Mouse (Mus musculus) cerebellum, postnatal 4 days (tissue): ENCODE results near the gene Pgs1.

ENCODE experiments used
- DNase-seq, 2 experiments: peaks; one replicate each; pipeline ENCODE4 v3.0.0; 2022; ENCODE audit warnings: low spot score in 2 of 2, mixed read lengths in 1 of 2

Gene Pgs1

DNA sequence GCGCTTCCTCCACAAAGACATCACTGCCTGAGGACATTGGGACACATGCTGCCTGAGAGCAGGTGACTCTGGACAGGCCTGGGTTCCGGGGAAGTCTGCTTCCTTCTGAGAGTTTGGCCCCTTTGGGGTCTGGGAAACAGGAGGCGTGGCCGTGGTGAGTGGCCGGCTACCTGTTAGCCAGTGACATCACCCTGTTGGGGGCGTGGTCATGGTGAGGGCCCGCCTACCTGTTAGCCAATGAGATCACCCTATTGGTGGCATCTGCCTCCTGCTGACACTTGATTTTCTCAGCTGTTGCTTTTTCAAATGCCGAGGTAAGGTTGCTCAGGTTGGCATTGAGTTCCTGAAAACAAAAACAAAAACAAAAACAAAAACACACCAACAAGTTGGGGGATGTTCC is 63.5 kb downstream of the Pgs1 start:
- no peak for DNase-seq

DNA sequence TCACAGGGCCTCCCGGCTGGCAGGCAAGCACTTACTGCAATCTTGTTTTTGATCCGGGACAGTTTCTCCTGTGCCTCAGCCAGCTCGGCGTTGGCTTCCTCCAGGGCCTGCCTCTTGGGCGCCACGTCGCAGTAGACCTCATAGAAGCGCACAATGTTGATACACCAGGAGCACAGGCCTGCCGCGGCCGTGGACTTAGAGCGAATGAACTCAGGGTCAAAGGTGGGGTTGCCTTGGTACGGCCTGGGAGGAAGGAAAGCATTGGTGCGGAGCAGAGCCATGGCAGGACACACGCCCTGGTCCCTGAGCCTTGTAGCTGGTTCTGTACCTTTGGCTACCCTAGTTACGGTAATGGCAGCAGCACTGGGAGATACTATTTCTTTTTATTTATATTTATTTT is 64.1 kb downstream of the Pgs1 start:
- no peak for DNase-seq

DNA sequence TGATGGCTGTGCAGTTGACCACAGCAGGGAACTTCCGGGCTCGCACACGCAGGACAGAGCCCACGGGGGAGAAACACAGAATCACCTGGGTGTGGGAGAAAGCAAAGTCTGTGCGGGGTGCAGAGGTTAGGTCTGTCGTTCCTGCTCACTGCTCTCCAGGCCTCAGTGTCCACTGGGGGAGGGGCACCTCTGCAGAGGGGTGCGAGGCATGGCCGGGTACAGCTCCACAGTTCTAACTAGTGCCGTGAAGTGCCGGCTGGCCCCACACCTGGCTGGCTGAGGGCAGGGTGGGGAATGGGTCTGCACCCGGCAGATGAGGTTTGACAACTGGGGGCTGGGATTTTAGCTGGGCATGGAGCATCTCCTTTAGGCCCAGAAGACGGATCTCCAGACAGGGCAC is 72.3 kb downstream of the Pgs1 start:
- no peak for DNase-seq

DNA sequence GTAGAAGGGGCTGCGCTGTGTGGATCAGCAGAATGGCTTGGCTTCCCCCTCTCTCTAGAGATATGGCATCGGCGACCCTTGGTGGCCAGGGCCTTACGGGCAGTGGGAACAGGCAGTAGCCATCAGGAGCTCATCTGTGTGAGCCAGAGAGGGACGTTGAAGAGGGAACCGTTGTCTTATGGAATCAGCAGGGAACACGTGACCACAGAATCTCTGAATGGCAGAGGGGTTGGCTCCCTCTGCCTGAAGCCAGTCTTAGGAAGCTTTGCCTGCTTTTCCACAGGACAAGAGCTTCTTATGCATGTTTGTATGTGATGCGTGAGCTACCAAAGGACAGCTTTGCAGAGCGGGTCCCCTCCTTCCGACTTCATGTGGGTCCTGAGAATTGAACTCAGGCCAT is 72.8 kb downstream of the Pgs1 start:
- DNase-seq = no peak

DNA sequence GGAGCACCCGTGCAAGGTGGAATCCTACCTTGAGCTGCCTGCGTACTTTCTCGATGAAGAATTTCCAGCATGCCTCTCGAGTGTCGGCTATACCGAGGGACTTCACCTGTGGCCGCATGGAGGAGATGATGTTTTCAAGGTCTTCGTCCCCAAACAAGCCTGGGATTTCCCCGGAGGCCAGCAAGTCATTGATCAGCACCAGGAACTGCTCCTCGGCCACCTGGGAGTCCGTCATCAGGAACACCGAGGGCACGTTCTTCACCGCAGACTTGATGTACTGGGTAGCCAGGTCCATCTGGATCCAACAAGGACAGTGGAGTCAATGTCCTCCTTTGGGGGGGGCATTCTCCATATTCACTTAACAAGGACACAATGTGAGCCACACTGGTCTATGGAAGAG is 73.9 kb downstream of the Pgs1 start:
- no peak for DNase-seq

DNA sequence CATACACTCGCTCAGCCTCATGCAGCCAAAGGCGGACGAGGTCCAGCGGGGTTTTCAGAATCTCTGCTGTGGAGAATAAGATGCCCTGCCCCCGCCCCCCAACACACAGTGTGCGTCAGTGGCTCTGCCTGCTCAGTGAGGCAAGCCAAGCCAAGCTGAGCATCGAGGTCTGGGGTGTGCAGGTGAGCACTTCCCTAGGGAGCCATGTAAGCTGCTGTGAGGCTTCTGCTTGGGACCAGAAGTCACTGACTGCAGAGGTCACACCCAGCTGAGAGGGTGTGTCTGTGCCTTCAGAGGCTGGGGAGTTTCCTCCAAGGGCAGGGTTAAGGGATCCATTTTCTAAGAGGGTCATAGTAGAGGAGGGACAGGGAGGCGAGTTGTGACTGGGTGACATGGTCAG is 81.5 kb downstream of the Pgs1 start:
- no peak for DNase-seq

DNA sequence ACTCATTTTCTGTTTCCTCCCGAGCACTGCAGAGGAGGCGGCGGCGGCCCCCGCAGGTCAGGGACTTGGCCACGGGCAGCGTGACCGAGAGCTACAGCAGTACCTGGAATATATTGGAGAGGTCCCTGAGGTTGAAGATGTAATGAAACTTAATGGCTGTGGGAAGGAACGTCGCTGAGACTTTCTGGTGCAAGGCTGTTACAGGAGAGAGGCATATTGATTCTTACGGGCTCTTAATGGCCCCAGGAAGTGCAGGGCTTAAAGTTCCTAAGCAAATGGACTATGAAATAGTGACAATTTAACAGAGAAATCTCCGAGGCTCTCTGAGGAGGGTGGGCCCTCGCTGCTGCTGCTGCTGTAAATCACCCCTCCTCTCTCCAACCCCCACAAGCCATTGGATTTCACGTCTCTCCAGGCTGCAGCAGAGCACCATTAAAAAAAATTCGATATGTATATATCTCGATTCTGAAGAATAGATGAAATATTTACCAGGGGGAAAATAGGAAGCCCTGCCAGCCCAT is 82.8 kb downstream of the Pgs1 start:
- no peak for DNase-seq

DNA sequence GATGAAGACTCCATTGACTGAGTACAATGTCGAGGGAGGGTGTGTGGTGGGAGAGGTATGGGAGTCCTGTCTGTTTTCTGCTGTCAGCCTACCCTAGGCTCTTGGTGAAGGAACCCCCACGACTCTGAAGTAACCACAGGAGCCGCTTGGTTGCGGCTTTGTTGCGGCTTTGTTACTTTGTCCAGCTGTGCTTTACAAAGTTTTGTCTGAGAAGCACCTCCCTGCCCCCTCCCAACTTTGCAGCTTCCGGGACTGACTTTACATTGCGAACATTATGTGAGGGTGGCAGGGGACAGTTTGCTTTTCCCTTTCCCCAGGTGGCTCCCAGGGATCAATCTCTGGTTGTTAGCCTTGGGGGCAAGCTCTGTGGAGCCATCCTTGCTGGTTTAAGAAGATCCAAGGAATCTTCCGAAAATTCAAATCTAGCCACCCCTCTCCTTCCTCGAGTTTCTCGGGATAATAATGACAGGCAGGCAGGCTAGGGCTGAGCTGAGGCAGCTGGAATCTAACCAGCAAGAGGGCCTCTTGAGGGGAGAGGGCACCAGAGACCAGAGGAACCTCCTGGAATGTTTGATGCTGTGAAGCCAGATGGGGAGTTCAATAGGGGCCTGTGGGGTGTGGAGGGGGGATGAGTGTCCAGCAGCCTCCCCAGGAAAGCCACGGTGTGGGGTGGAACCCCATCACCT is 85.3 kb downstream of the Pgs1 start:
- DNase-seq = no peak
